Mouse (Mus musculus) midbrain, embryonic 12.5 days (tissue): ENCODE data around the gene Cdcp2. TPM values are rescaled to one million over a fixed set of nuclear protein-coding genes. Genes with fewer than 3 reads are reported as not detected.

ENCODE experiments used
- ATAC-seq: fragments of 200-750 bp; cut with Nextera tagmentation; 2 replicates; pipeline ENCODE4 v1.8.0; 2017; ENCODE audit warnings: low read depth, moderate TSS enrichment, moderate library complexity; ENCODE audit not compliant: low FRiP score
- H3K27ac ChIP-seq: fragments of 300-500 bp; sonication (generic); replicated peaks from 2 replicates; pipeline ENCODE4 v1.5.1; 2016; ENCODE audit warnings: mild to moderate bottlenecking
- H3K27me3 ChIP-seq: fragments of 300-500 bp; sonication (generic); 2 replicates; pipeline ENCODE4 v1.6.1; 2016; ENCODE audit warnings: mild to moderate bottlenecking
- H3K36me3 ChIP-seq: fragments of 300-500 bp; sonication (generic); 2 replicates; pipeline ENCODE4 v1.6.1; 2016
- H3K4me1 ChIP-seq: fragments of 300-500 bp; sonication (generic); 2 replicates; pipeline ENCODE4 v1.6.1; 2016
- H3K4me2 ChIP-seq: fragments of 300-500 bp; sonication (generic); replicated peaks from 2 replicates; pipeline ENCODE4 v1.6.1; 2016; ENCODE audit warnings: mild to moderate bottlenecking, moderate library complexity
- H3K4me3 ChIP-seq: fragments of 300-500 bp; sonication (generic); 2 replicates; pipeline ENCODE4 v1.5.1; 2016; ENCODE audit warnings: mild to moderate bottlenecking
- H3K9ac ChIP-seq: fragments of 300-500 bp; sonication (generic); replicated peaks from 2 replicates; pipeline ENCODE4 v1.6.1; 2016; ENCODE audit warnings: mild to moderate bottlenecking, moderate library complexity
- H3K9me3 ChIP-seq: fragments of 300-500 bp; sonication (generic); 2 replicates; pipeline ENCODE4 v1.6.1; 2016; ENCODE audit warnings: mild to moderate bottlenecking
- WGBS: fragments of 180-500 bp; shearing (Covaris S2); methylation state at CpG from one replicate; pipeline ENCODE4 v1.1.7; 2016; 5-methylcytosine and 5-hydroxymethylcytosine counted together
- polyA plus RNA-seq: library from polyadenylated mRNA; unstranded; fragments of >200 nt; fragmentation: Nextera tagmentation; extraction: Ambion mirVana; gene quantifications from 2 replicates; pipeline ENCODE4 v1.2.1, GENCODE M21; 2016

Cdcp2 gene
- polyA plus RNA-seq, 1 experiment from 2014 or later: 0.06 TPM

DNA sequence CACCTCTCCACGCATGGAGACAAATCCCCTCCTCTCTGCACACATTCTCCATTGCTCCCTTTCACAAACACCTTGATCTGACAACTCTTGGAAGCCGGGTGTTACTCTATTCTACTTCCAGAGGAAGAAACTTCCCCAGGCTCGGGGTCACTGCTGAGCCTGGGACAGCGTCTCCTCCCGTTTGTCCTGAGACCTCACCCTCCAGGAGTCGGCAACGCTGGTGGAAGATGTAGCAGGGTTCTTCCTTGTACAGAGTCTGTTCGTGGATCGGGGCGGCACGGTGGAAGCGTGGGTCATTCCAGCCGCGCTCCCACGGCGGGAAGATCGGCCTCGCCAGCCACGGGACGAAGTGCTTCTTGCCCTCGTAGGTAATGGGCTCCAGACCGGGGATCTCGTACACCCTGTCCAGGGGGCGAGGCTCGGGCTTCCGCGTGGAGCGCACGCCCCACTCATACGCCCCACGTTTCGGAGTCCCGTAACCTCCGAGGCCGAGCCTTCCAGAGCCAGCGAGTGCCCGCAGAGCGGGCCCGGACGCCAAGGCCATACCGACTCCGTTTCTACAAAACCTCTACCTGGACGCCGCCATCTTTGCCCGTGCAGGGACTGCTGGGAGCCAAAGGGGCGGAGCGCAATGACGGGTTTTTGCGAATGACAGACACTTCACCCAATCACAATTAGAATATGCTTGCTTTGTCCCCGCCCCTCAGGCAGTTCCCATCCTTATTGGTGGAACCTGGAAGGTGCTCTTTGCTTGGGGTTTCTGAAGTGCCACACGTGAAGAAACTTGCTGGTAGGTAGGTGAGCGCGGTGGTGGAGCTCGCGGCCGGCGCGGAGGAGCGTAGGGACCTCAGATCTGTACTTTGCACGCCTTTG is 30.2 kb upstream of the Cdcp2 start, which contains the start of the genes Mrpl37 and Cyb5rl:
Gene Mrpl37, minus strand, starts transcription at position 617 of the 873 bp plus-strand sequence.
Gene Cyb5rl, plus strand, starts transcription at position 737 of the 873 bp plus-strand sequence.
- peak within 1 kb of the TSS; percentile 100 for H3K4me2 ChIP-seq
- ATAC-seq: peak; percentile 98
- peak within 1 kb of the TSS; percentile 88 for H3K9ac ChIP-seq
- H3K4me1 ChIP-seq: peaks cover 18% of the 10 kb centered on the region
- H3K27ac ChIP-seq: 0 out of 2 replicates have a peak within 1 kb of the TSS, but pooled peaks have one; percentile 22
- peak within 1 kb of the TSS; percentile 74 for H3K4me3 ChIP-seq
- H3K9me3 ChIP-seq: no peaks in the 10 kb centered on the region
- no peaks in the 10 kb centered on the region for H3K27me3 ChIP-seq
- 1% methylated on average over 60 of the region's 60 CpGs for WGBS
- peaks cover 32% of the 10 kb centered on the region for H3K36me3 ChIP-seq

DNA sequence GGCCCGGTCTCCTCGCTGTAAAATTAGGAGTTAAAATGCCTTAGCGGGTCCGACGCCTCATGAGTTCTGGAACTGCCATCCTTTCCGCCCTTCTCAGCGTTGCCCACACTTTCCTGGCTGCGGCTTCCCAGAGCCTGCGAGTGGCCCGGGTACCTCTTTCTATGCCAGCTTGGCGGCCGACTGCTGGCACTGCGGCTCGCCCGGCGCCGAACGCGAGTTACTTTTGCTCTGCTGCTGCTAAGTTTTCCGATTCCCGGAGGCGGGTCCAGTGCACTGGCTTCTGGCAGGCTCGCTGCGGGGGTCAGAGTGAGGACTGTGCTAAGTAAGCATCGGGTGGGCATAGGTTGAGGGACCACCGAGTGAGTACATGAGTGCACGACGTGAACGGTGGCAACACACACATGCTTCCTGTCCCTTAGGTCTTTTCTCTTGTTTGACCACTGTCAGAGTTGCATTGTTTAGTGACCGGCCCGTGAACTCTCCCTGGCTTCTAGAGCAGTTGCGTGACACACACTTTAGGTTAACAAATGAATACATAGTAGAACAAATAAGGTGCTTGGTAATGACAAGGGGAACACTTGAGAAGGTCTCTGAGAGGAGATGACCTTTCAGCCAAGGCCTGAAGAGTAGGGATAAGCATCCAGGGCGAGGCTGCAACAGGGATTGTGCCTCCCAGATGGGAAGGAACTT is 29.4 kb upstream of the Cdcp2 start:
- H3K36me3 ChIP-seq: peaks cover 25% of the 10 kb centered on the region
- peaks cover 18% of the 10 kb centered on the region for H3K4me1 ChIP-seq
- no peaks in the 10 kb centered on the region for H3K9me3 ChIP-seq
- H3K4me2 ChIP-seq: peak overlapping the region; percentile 100
- WGBS: 4% methylated on average over 33 of the region's 33 CpGs
- 0 out of 2 replicates have a peak, but pooled peaks have one; percentile 21 for ATAC-seq
- no peaks in the 10 kb centered on the region for H3K27me3 ChIP-seq
- H3K4me3 ChIP-seq: peak overlapping the region; percentile 74
- peak overlapping the region; percentile 88 for H3K9ac ChIP-seq
- H3K27ac ChIP-seq: no peak overlapping the region

DNA sequence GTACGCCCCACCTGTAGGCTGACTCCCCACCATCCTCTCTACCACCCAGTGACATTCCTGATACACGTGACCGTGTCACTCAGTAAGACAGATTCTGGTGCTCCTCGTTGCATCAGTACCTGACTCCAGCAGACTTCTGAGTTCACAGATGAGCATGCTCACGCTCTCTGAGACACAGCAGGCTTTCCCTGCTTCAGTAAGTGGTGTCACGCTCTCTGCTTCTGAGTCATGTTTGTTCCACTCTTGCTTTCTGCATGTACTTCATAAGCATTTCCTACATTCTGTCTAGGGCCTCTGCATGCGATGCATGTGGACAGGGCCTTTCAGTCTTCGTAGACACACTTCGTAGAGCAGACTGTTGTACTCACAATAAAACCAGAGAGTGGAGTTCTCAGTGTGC is 24.3 kb upstream of the Cdcp2 start:
- ATAC-seq: no peak
- H3K4me3 ChIP-seq: no peak overlapping the region
- H3K4me1 ChIP-seq: peaks cover 9% of the 10 kb centered on the region
- H3K27ac ChIP-seq: no peak overlapping the region
- 81% methylated on average over 9 of the region's 9 CpGs for WGBS
- no peaks in the 10 kb centered on the region for H3K27me3 ChIP-seq
- no peak overlapping the region for H3K9ac ChIP-seq
- H3K36me3 ChIP-seq: no peaks in the 10 kb centered on the region
- no peaks in the 10 kb centered on the region for H3K9me3 ChIP-seq
- H3K4me2 ChIP-seq: no peak overlapping the region

DNA sequence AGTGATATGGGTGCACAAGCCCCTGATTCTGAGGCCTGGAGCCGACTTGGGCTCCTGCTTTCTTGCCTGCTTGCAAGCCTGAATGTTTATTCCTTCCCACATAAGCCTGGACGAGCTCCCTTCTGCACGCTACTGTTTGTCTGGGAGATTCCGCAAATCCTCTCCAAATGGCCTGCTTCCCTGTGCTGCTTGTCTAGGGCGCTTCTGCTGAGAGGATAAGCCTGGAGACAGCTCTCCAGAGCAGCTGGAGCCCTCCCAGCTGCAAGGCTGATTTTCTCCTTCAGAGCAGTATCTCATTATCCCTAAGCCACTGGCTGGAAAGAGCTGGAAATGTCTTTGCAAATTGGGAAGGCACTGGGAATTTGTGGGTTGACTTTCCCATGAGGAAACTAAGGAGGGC is 21.2 kb upstream of the Cdcp2 start:
- no peaks in the 10 kb centered on the region for H3K9me3 ChIP-seq
- H3K4me1 ChIP-seq: peaks cover 5% of the 10 kb centered on the region; the same call in 1 of the 2 replicates
- H3K4me3 ChIP-seq: no peak overlapping the region
- H3K27me3 ChIP-seq: no peaks in the 10 kb centered on the region
- 35% methylated on average over 5 of the region's 5 CpGs for WGBS
- peak overlapping the region; percentile 63 for H3K27ac ChIP-seq
- no peak for ATAC-seq
- H3K9ac ChIP-seq: no peak overlapping the region
- no peaks in the 10 kb centered on the region for H3K36me3 ChIP-seq
- no peak overlapping the region for H3K4me2 ChIP-seq

GRCm38 (mm10) chr4:107078894-107079293 is 17.8 kb upstream of the Cdcp2 start:
- Histone ChIP-seq H3K9ac (no peak overlapping the region), H3K27ac (no peak overlapping the region), H3K27me3 (no peaks in the 10 kb centered on the region), H3K4me2 (no peak overlapping the region), H3K36me3 (no peaks in the 10 kb centered on the region), H3K4me3 (no peak overlapping the region), H3K9me3 (no peaks in the 10 kb centered on the region), H3K4me1 (peaks cover 8% of the 10 kb centered on the region)
- ATAC-seq: no peak
- 86% methylated on average over 4 of the region's 4 CpGs for WGBS

DNA sequence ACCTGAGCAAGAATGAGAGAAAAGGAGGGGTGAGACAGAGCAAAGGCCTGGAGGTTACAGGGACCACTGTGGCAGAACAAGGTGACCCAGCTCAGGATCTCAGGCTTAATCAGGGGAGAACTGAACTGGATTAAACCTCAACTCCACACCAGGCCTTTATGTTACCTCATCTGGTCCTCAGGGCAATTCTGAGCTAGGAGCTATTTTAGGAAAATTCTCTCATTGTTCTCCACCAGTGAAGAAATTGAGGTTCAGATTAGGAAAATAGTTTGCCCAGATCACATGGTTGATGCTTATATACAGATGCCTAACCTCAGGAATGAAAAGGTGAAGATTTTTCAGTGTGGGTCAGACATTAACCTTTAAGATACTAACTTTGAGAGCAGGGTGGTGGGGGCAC is 17.0 kb upstream of the Cdcp2 start:
- ATAC-seq: no peak
- no peaks in the 10 kb centered on the region for H3K27me3 ChIP-seq
- no peaks in the 10 kb centered on the region for H3K9me3 ChIP-seq
- H3K4me2 ChIP-seq: no peak overlapping the region
- H3K4me3 ChIP-seq: no peak overlapping the region
- H3K4me1 ChIP-seq: peaks cover 16% of the 10 kb centered on the region
- no peaks in the 10 kb centered on the region for H3K36me3 ChIP-seq
- H3K9ac ChIP-seq: no peak overlapping the region
- no peak overlapping the region for H3K27ac ChIP-seq

- no peaks in the 10 kb centered on the region for H3K27me3 ChIP-seq
- no peak overlapping the region for H3K27ac ChIP-seq
These were observed 14.5 kb upstream of the Cdcp2 start for GRCm38 (mm10) chr4:107082185-107082584.

DNA sequence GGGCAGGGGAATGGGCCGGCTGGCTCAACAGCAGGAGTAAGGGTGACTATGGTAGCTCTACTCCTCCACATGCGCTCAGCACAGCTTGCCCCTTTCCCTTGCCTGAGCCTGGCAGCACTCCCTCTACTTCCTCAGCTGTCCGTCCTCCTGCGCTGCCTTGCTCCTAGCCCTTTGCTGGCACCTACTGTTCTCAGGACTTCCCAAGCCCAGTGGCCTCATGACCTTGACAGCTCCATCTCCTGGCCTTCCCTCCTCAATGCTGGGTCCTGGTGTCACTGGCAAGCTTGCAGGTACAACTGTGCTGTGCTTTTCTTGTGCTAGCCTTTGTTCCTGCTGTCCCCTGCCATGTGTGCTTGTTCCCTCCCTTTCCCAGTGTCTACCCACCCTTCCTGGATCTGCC is 13.6 kb upstream of the Cdcp2 start:
- 93% methylated on average over 4 of the region's 4 CpGs for WGBS
- H3K9ac ChIP-seq: no peak overlapping the region
- no peaks in the 10 kb centered on the region for H3K27me3 ChIP-seq
- H3K9me3 ChIP-seq: no peaks in the 10 kb centered on the region
- H3K4me3 ChIP-seq: no peak overlapping the region
- ATAC-seq: no peak
- H3K27ac ChIP-seq: no peak overlapping the region
- no peak overlapping the region for H3K4me2 ChIP-seq
- H3K36me3 ChIP-seq: no peaks in the 10 kb centered on the region
- H3K4me1 ChIP-seq: peaks cover 20% of the 10 kb centered on the region

More at GRCm38 (mm10) chr4:107082185-107082584, 14.5 kb upstream of the Cdcp2 start:
- Histone ChIP-seq H3K36me3 (no peaks in the 10 kb centered on the region), H3K9me3 (no peaks in the 10 kb centered on the region), H3K4me2 (no peak overlapping the region), H3K9ac (no peak overlapping the region), H3K4me3 (no peak overlapping the region), H3K4me1 (peaks cover 20% of the 10 kb centered on the region)
- ATAC-seq: no peak
- 94% methylated on average over 3 of the region's 3 CpGs for WGBS

- Histone ChIP-seq H3K27me3 (no peaks in the 10 kb centered on the region), H3K4me3 (no peak overlapping the region), H3K4me1 (peaks cover 20% of the 10 kb centered on the region), H3K9me3 (no peaks in the 10 kb centered on the region), H3K9ac (peak overlapping the region; percentile 8; the same call in 1 of the 2 replicates), H3K4me2 (peak overlapping the region; percentile 25; the same call in 1 of the 2 replicates), H3K36me3 (no peaks in the 10 kb centered on the region), H3K27ac (peak overlapping the region; percentile 87)
- WGBS: 13% methylated on average over 1 of the region's 1 CpGs
- peak; percentile 58; the same call in 1 of the 2 replicates for ATAC-seq
These were observed 12.3 kb upstream of the Cdcp2 start for GRCm38 (mm10) chr4:107084343-107084742.

DNA sequence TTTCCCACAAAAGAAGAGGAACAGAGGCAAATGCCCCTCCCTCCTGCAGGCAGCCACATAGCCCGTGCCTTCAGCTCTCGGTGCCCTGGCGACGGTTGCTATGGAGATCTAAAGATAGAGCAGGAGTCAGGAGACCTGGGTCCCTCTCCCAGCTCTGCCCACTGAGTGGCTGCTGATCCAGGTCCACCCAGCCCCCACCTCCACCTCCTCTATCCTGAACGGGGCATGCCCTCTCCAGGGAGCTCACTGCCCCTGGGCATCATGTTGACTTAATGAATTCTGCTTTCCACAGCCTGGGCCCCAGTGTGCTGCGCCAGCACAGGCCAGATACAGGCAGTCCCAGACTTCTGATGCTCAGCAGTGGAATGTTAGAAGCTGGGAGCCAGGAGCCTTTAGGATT is 11.8 kb upstream of the Cdcp2 start:
- peak; percentile 91 for ATAC-seq
- Histone ChIP-seq H3K4me3 (no peak overlapping the region), H3K4me1 (peaks cover 20% of the 10 kb centered on the region), H3K9ac (0 out of 2 replicates have a peak overlapping the region, but pooled peaks have one; percentile 8), H3K36me3 (no peaks in the 10 kb centered on the region), H3K27ac (peak overlapping the region; percentile 87), H3K9me3 (no peaks in the 10 kb centered on the region), H3K27me3 (no peaks in the 10 kb centered on the region), H3K4me2 (peak overlapping the region; percentile 25; the same call in 1 of the 2 replicates)
- 5% methylated on average over 6 of the region's 6 CpGs for WGBS

- no peak overlapping the region for H3K4me2 ChIP-seq
- no peak overlapping the region for H3K4me3 ChIP-seq
- H3K9ac ChIP-seq: no peak overlapping the region
- H3K36me3 ChIP-seq: no peaks in the 10 kb centered on the region
- H3K4me1 ChIP-seq: peaks cover 9% of the 10 kb centered on the region
- ATAC-seq: no peak
- 85% methylated on average over 14 of the region's 14 CpGs for WGBS
- no peaks in the 10 kb centered on the region for H3K27me3 ChIP-seq
- H3K9me3 ChIP-seq: no peaks in the 10 kb centered on the region
- no peak overlapping the region for H3K27ac ChIP-seq
These were observed 5.0 kb upstream of the Cdcp2 start for GRCm38 (mm10) chr4:107091696-107092095.
